Mouse (Mus musculus) stomach, postnatal 0 days (tissue): ENCODE data around the gene Zfp978.
"Not testable (repeated sequence)": the region's sequence is repeated elsewhere in the genome, so short reads cannot be mapped to it uniquely, and the experiment has no call there.

Experiments used
- CTCF ChIP-seq: IDR thresholded peaks from 2 replicates; pipeline ENCODE4 v1.5.1; 2016; ENCODE audit warnings: antibody characterized with exemption, low read depth, mild to moderate bottlenecking, moderate library complexity
- EP300 ChIP-seq: optimal IDR thresholded peaks from 2 replicates; pipeline ENCODE3; 2016; ENCODE audit warnings: antibody characterized with exemption

DNA sequence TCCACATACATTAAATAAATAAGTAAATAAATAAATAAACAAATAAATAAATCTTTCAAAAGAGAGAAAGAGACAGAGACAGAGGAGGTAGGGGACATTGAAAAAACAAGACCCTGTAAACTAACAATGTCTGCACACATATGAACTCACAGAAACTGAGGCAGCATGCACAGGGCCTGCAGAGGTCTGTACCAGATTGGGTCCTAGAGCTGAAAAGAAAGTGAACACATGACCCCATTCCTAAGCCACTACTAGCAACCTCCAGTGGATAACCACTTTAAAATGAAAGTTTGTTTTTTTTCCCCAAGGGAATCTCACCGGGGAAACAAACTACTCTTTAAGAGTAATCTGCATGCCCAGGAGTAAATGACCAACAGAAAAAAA lies 41.4 kb downstream of the Zfp978 start:
- not testable (repeated sequence) for TF ChIP-seq CTCF, EP300
